Mouse (Mus musculus) kidney, embryonic 16.5 days (tissue): Measurements from ENCODE around the gene Zp1. TPM values are rescaled to one million over a fixed set of nuclear protein-coding genes. Genes with fewer than 3 reads are reported as not detected.

Experiments used
- ATAC-seq: fragments of 200-750 bp; cut with Nextera tagmentation; 2 replicates; pipeline ENCODE4 v1.8.0; 2017; ENCODE audit warnings: moderate TSS enrichment; ENCODE audit not compliant: low FRiP score, low TSS enrichment
- H3K27ac ChIP-seq: fragments of 300-500 bp; sonication (generic); 2 replicates; pipeline ENCODE4 v1.5.1; 2014; ENCODE audit warnings: low read length
- H3K27me3 ChIP-seq: fragments of 300-500 bp; sonication (generic); 2 replicates; pipeline ENCODE4 v1.6.1; 2014; ENCODE audit warnings: low read length, control low read depth, mixed read lengths; ENCODE audit not compliant: insufficient read depth
- H3K36me3 ChIP-seq: fragments of 300-500 bp; sonication (generic); 2 replicates; pipeline ENCODE4 v1.6.1; 2014; ENCODE audit warnings: low read length, control low read depth, mixed read lengths; ENCODE audit not compliant: insufficient read depth
- H3K4me1 ChIP-seq: fragments of 300-500 bp; sonication (generic); 2 replicates; pipeline ENCODE4 v1.6.1; 2014; ENCODE audit warnings: low read length, control low read depth, mixed read lengths; ENCODE audit not compliant: insufficient read depth
- H3K4me2 ChIP-seq: fragments of 300-500 bp; sonication (generic); replicated peaks from 2 replicates; pipeline ENCODE4 v1.6.1; 2014; ENCODE audit warnings: low read depth, low read length
- H3K4me3 ChIP-seq: fragments of 300-500 bp; sonication (generic); 2 replicates; pipeline ENCODE4 v1.5.1; 2014; ENCODE audit warnings: mild to moderate bottlenecking, low read length
- H3K9ac ChIP-seq: fragments of 300-500 bp; sonication (generic); replicated peaks from 2 replicates; pipeline ENCODE4 v1.6.1; 2014; ENCODE audit warnings: low read length
- H3K9me3 ChIP-seq: fragments of 300-500 bp; sonication (generic); 2 replicates; pipeline ENCODE4 v1.6.1; 2016; ENCODE audit warnings: low read length, control low read depth
- WGBS: fragments of 180-500 bp; shearing (Covaris S2); extraction: QIAGEN DNeasy Blood & Tissue Kit; methylation state at CpG from one replicate; pipeline ENCODE4 v1.1.7; 2014; 5-methylcytosine and 5-hydroxymethylcytosine counted together
- polyA plus RNA-seq: library from polyadenylated mRNA; unstranded; fragments of >200 nt; fragmentation: Nextera tagmentation; extraction: Ambion mirVana; gene quantifications from 2 replicates; pipeline ENCODE4 v1.2.1, GENCODE M21; 2015

Gene Zp1
- polyA plus RNA-seq, 1 experiment from 2014 or later, result not detected

DNA sequence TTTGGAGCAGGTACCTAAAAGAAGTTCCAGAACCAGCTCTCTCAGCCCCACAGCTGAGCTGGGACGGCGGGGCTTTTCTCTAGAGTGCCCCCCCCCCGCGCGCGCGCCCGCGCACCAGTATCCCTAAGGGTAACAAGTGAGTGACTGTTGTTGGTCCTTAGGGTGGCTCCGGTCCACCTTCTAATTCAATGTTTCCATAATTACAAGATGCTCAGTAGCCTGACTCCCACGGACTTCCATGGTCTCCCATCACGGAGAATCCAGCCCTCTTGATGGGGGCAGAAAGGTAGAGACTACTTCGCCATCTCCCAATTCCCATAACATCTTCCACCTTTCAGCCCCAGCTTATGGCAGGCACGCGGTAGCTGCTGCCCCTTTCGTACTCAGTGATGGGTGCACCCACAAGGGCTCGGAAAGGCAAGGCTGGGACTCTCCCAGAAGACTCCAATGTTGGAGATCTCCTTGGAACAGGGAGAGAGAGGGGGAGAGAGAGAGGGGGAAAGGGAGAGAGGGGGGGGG lies 51.8 kb downstream of the Zp1 start:
- no peak for ATAC-seq
- no peaks in the 10 kb centered on the region for H3K9me3 ChIP-seq
- peaks cover 32% of the 10 kb centered on the region for H3K4me1 ChIP-seq
- no peaks in the 10 kb centered on the region for H3K27me3 ChIP-seq
- H3K36me3 ChIP-seq, result peaks cover 38% of the 10 kb centered on the region
- H3K4me2 ChIP-seq, result peak overlapping the region; percentile 64
- peak overlapping the region; percentile 90 for H3K9ac ChIP-seq
- peak overlapping the region; percentile 87 for H3K27ac ChIP-seq
- H3K4me3 ChIP-seq, result peak overlapping the region; percentile 81
- 1% methylated on average over 17 of the region's 17 CpGs for WGBS

DNA sequence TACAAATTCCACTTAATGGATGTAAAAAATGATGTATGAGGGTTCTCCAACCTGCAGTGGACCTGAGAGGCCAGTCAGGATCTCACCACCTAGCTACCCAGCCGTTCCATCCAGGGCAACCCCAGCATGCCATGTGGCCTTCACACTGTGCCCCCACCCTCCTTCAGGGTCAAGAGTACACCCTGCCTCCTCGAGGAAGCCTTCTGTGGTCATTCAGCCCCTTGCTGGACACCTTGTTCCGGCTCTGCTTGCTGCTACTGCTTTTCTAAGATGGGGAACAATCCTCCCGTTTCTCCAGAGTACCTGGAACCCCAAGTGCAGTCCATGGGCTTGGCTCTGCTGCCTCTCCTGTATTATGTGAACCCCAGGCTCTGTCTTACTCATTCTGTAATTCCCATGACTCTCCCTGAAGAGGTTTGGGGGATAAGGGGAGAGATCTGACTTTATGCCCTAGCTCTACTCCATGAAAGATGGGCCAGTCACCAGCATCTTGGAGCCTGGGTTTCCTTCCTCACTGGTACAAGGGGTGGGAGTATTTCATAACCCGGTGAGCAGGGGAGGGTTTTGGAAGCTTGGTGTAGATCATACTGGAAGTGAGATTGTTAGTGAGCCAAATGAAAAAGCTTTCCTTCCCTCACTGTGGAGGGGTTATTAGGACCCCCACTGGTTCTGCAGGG lies 52.3 kb downstream of the Zp1 start:
- Histone ChIP-seq H3K27me3 (no peaks in the 10 kb centered on the region), H3K4me3 (peak overlapping the region; percentile 81), H3K4me2 (peak overlapping the region; percentile 64), H3K9ac (peak overlapping the region; percentile 90), H3K36me3 (peaks cover 38% of the 10 kb centered on the region), H3K9me3 (no peaks in the 10 kb centered on the region), H3K4me1 (peaks cover 32% of the 10 kb centered on the region), H3K27ac (no peak overlapping the region)
- WGBS, result 19% methylated on average over 5 of the region's 5 CpGs
- no peak for ATAC-seq

DNA sequence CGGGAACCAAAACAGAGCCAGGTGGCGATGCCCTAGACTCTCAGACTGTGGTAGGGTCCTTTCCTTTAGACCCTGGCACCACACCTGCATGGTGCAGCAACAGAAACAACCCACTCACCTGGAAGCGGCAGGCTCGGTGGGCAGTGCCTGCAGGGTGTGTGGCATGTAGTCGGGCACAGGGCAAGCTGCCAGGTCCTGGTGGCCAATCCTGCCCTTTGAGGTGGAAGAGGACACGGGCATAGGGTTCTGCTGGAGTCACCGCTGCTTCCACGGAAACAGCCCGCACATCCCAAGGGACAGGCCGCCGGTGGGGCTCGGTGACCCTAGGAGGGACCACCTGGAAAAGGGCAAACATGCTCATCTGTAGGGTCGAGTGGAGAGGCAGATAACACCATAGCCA lies 54.1 kb downstream of the Zp1 start:
- ATAC-seq, result no peak
- 92% methylated on average over 13 of the region's 13 CpGs for WGBS

More for the DNA sequence above, 54.1 kb downstream of the Zp1 start:
- Histone ChIP-seq H3K36me3 (peaks cover 50% of the 10 kb centered on the region), H3K4me3 (no peak overlapping the region), H3K9me3 (no peaks in the 10 kb centered on the region), H3K27ac (no peak overlapping the region), H3K27me3 (no peaks in the 10 kb centered on the region), H3K9ac (no peak overlapping the region), H3K4me1 (peaks cover 32% of the 10 kb centered on the region), H3K4me2 (no peak overlapping the region)

Other genes with a start within 250 kb of the Zp1 start
- gene Pga5, start 242.6 kb downstream of the Zp1 start, polyA plus RNA-seq, result not detected in 2 replicates
- 36.2 and 37.6 TPM in 2 replicates for gene Vps37c, start 231.9 kb downstream of the Zp1 start, polyA plus RNA-seq
- 0.19 and 0.31 TPM in 2 replicates for gene Cd5, start 181.6 kb downstream of the Zp1 start, polyA plus RNA-seq
- gene Cd6, start 90.6 kb downstream of the Zp1 start, polyA plus RNA-seq, result 0.13 TPM in 1 of 2 replicates, not detected in the other
- gene Slc15a3, start 80.9 kb downstream of the Zp1 start, polyA plus RNA-seq, result 0.54 and 0.85 TPM in 2 replicates
- 88.6 and 94.4 TPM in 2 replicates for gene Tmem132a, start 50.7 kb downstream of the Zp1 start, polyA plus RNA-seq
- gene Tmem109, start 38.6 kb downstream of the Zp1 start, polyA plus RNA-seq, result 115 and 118 TPM in 2 replicates
- 47.6 and 51.3 TPM in 2 replicates for gene Prpf19, start 25.4 kb downstream of the Zp1 start, polyA plus RNA-seq
- 0.10 TPM in 1 of 2 replicates, not detected in the other for gene Ptgdr2, start 16.5 kb upstream of the Zp1 start, polyA plus RNA-seq
- 32.2 and 33.5 TPM in 2 replicates for gene Ccdc86, start 28.6 kb upstream of the Zp1 start, polyA plus RNA-seq
- gene Ms4a10, start 54.0 kb upstream of the Zp1 start, polyA plus RNA-seq, result not detected in 2 replicates
- gene Ms4a15, start 72.6 kb upstream of the Zp1 start, polyA plus RNA-seq, result not detected in 2 replicates
- not detected in 2 replicates for gene Ms4a18, start 97.4 kb upstream of the Zp1 start, polyA plus RNA-seq
- gene Ms4a8a, start 160.5 kb upstream of the Zp1 start, polyA plus RNA-seq, result not detected in 2 replicates
- not detected in 2 replicates for gene 1700017D01Rik, start 210.2 kb upstream of the Zp1 start, polyA plus RNA-seq
- not detected in 2 replicates for gene 1700025F22Rik, start 244.7 kb upstream of the Zp1 start, polyA plus RNA-seq